Mouse (Mus musculus) liver, embryonic 14.5 days (tissue): ENCODE measurements at regions not wholly inside any gene's neighbourhood (a gene's known extent, or its start where the extent isn't known, plus 50 kb on each side); places are given as distances from the start of the nearest gene placed in this dataset.

ENCODE experiments used
- CTCF ChIP-seq: IDR thresholded peaks from 2 replicates; pipeline ENCODE4 v1.5.1; 2016; ENCODE audit warnings: antibody characterized with exemption, low read depth, control low read depth
- EP300 ChIP-seq: IDR thresholded peaks from 2 replicates; pipeline ENCODE4 v1.6.1; 2016; ENCODE audit warnings: antibody characterized with exemption, low read depth

- TF ChIP-seq CTCF (no peak), EP300 (no peak)
Observed at GRCm38 (mm10) chr3:151117583-151118041, 320.1 kb upstream of the Adgrl4 start.
